Mouse (Mus musculus) frontal cortex, postnatal 36 days (tissue): Measurements from ENCODE around the gene Khk.

Experiments used
- DNase-seq, 2 experiments: peaks; one replicate each; pipeline ENCODE4 v3.0.0; 2022; ENCODE audit warnings: low spot score in 2 of 2

The Khk gene

DNA sequence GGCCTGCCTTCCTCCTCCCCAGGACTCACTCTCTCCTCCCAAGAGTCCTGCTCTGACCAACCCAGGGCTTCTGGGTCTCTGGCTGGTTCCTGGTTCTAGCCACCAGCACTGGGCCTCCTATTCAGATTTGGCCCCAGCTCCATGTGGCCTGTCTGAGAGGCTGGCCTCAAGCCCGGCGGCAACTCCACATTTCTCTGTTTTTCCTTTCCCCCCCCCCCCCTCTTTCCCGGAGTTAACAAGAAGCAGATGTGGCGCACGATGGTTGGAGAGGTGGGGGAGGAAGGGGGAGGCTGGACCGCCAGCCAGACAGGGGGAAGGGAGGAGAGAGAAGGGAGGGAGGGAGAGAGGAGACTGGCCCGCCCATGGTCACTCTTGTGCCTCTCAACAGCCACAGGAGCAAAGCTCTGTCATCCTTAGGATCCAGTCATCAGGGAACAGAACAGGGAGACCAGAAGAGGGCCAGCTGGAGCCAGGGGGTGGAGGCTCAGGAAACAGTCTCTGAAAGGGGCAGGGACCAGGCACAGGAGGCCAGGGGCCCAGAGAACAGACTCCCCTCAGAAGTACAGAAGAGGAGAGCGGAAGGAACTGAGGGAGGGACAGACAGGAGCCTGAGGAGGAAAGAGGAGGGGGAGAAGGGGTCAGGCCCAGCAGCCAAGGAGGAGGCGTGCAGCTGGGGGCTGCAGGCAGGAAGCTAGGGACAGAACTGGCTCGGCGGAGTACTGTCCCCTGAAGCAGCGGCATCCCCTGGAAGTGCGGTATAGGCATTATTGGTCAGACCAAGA lies 8.0 kb upstream of the Khk start, which contains the start of gene Emilin1:
Gene Emilin1, plus strand, starts transcription at position 343 of the 782 bp plus-strand sequence.
- DNase-seq = no peak

DNA sequence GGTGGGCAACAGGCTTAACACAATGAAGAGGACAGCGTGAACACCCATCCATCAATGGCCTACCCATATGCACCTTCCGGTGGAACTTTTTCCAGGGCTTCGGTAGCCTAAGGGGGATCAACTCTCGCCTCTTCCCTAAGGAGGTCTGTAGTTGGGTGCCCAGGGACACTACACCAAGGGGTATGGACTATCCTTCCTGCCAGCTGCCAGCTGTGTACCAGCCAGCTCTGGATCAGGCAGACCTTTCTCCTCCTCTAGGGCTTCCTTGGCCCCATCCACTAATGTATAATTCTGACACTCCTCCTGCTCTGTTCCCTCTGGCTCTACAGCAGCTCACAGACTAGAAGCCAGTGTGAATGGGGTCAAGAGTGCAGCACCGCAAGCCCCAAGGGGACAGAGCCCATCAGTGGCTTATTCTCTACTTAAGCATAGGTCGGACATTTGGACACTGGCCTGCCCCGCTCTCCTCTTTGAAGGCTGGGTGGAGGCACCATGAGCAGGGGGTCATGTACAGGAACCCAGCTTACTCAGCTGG lies 7.1 kb upstream of the Khk start:
- DNase-seq = no peak

DNA sequence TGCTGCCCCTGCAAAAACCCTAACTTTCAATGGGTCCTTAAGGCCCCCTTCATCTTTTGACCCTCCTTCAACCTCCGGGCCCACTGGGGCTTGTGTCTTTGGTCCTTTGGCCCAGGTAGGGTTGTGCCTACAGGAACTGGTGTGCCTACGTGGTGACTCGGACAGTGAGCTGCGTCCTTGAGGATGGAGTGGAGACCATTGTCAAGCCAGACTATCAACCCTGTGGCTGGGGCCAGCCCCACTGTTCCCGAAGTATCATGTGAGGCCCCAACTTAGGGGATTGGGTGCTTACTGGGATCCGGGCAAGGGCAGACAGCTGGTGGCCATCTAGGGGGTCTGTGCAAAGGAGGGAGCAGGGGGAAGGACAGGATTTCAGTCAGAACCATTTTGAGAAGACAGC lies 6.4 kb upstream of the Khk start:
- DNase-seq = no peak

DNA sequence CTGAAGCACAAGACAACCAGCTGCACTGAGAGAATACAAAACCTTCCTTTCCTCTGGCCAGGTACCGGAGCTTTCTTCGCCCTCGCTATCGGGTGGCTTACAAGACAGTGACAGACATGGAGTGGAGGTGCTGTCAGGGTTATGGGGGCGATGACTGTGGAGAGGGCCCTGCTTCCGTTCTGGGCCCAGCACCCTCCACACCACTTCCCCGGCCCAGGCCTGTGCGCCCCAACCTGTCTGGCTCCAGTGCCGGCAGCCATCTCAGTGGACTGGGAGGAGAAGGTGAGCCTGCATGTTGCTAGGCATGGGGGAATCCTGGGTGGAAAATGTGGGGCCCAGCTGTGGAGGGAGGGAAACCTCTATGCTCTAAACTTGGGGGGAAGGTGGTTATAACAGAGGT lies 5.8 kb upstream of the Khk start:
- no peak for DNase-seq

DNA sequence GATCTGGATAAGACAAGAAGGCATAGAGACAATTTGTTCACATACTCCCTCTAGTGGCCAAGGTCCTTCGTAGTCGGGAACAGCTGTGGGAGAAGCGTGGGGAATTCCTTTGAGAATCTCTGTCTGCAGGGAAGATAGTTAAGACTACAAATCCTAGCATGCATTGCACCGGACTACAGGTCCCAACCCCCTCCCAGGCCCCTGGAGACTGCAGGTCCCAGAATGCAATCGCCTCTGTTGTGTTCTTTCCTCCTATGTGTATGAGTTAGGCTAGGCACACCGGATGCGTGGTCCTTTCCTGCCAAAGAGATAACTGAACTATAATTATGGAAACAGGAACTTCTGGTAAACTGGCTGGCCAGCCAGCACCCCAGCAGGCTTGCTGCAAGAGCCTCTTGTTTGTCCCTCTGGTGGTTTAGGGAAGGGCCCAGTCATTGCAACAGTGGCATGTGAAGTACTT lies 5.2 kb upstream of the Khk start:
- DNase-seq = peak; percentile 83 to 94

DNA sequence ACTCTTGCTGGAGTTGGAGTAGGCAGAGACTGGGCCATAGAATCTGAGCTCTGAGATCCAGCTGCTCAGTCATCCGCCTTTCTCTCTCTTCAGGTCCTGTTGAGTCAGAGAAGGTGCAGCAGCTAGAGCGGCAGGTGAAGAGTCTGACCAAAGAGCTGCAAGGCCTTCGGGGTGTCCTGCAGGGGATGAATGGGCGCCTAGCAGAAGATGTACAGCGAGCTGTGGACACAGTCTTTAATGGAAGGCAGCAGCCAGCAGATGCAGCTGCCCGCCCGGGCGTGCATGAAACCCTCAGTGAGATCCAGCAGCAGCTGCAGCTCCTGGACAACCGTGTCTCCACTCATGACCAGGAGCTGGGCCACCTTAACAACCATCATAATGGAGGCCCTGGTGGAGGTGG lies 4.4 kb upstream of the Khk start:
- no peak for DNase-seq

DNA sequence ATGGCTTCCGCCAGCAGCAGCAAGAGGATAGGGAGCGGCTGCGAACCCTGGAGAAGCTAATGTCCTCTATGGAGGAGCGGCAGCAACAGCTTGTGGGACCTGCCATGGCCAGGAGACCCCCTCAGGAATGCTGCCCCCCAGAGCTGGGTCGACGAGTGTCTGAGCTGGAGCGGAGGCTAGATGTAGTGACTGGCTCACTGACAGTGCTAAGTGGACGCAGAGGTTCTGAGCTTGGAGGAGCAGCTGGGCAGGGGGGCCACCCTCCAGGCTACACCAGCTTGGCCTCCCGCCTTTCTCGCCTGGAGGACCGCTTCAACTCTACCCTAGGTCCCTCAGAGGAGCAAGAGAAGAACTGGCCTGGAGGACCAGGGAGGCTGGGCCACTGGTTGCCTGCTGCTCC lies 3.9 kb upstream of the Khk start:
- DNase-seq = no peak

DNA sequence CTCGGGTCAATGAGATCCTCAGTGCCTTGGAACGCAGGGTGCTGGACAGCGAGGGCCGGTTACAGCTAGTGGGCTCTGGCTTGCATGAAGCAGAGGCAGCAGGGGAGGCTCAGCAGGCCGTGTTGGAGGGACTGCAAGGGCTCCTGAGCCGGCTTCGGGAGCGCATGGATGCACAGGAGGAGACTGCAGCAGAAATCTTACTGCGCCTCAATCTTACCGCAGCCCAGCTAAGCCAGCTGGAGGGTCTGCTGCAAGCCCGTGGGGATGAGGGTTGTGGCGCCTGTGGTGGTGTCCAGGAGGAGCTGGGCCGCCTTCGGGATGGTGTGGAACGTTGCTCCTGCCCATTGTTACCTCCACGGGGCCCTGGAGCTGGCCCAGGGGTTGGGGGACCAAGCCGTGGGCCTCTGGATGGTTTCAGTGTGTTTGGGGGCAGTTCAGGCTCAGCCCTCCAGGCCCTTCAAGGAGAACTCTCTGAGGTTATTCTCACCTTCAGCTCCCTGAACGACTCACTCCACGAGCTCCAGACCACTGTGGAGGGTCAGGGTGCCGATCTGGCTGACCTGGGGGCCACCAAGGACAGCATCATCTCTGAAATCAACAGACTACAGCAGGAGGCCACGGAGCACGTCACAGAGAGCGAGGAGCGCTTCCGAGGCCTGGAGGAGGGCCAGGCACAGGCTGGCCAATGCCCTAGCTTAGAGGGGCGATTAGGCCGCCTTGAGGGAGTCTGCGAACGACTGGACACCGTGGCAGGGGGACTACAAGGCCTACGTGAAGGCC lies 3.1 kb upstream of the Khk start:
- DNase-seq = no peak

DNA sequence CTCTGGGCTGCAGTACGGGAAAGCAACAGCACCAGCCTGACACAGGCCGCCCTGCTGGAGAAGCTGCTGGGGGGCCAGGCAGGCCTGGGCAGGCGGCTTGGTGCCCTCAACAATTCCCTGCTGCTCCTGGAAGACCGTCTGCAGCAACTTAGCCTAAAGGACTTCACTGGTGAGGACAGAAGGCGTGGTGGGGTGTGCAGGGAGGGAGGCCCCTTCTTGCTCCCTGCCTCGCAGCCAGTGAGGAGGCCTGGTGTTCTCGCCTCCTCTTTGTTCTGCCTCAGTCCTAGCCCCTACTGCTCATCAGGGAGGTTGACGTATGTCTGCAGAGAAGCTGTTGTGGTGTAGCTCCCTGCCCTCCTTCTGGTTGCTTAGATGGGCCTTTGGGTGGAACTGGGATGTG lies 2.5 kb upstream of the Khk start:
- no peak for DNase-seq

DNA sequence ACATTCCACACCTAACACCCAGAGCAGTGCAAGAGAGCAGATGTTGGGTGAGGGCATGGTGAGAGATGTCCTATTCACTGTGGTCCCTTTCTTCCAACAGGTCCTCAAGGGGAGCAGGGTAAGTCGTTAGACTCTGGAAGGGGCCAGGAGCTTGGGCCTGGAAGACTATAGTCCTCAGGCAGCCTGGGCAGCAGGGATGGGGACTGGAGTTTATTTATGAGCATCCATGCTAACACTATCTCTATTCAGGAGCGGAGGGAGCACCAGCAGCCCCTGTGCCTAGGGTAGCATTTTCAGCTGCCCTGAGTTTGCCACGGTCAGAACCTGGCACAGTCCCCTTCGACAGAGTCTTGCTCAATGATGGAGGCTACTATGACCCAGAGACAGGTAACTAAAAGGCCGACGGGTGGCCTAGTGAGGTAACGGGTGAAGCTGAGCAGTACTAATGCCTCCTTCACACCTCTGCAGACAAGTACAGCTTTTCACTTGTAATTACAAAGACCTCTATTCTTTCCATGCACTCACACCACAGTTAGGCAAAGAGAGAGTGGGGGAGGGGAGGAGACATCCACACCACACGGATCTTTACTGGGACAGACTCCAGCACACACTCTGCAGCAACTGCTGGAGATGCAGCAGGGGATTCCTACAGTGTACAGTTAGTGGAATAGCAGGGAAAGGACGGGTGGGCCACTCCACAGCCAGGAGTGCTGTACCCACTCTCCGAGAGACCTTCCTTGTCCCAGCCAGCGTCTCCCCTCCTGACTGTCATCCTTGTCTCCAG lies 1.2 kb upstream of the Khk start:
- DNase-seq = no peak

DNA sequence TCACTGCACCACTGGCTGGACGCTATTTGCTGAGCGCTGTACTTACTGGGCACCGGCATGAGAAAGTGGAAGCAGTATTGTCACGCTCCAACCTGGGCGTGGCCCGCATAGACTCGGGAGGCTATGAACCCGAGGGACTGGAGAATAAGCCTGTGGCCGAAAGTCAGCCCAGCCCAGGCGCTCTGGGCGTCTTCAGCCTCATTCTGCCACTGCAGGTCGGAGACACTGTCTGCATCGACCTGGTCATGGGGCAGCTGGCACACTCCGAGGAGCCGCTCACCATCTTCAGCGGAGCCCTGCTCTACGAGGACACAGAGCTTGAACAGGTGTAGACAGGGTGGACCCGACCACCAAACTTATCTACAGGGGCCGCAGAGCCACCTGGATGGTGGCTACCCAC lies 610 bp upstream of the Khk start:
- no peak for DNase-seq

DNA sequence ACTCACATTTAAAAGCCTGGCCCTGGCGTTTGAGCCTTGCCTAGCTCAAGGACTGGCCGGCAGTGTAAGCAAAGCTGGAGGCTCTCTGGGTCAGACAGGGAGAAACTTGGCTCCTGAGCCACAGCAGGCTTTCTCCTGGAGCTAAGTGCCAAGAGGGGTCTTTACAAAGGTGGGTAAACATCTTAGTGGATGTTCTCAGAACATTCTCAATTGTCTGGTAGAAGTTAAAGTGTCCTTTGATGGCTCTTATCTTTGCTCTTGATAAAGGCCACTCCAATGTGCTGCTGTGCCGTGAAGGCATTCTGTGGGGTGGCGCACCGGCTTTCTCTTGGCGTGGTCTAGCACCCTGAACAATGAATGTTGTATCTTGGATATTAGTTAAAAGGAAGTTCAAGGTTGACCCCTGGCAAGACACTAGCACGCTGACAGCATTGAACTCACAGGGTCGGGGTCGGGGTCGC lies 1.4 kb downstream of the Khk start:
- DNase-seq = no peak

DNA sequence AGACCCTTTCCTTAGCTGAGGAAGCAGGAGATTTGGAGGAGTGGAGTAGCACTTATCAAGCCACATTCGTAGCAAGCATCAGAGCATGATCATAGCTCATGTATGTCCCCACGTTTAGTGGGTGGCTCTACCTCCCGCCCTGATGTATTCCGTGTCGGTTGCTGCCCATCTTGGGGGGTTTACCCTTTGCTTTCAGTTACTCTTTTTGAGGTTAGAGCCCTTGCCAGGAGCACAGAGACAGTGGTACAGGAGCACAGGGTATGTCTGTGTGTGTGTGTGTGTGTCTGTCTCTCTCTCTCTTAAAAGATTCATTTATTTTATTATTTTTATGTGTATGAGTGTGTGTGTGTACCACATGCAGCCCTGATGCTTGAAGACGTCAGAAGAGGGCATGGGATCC lies 1.9 kb downstream of the Khk start:
- no peak for DNase-seq

DNA sequence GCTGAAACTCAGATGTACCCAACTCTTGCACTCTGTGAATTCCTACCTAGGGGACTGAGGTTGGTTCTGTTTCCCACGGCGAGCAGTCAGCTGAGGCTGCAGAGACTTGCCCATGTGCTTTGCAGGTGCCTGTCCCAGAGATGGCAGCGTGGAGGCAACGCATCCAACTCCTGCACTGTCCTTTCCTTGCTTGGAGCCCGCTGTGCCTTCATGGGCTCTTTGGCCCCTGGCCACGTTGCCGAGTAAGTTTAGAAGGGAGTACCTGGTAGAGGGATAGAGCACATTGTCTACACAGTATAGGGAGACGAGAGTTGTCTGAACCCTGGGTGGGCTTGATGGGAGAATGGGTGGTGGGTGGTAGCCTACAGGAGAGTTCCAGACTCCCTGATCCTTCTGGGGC lies 3.4 kb downstream of the Khk start:
- DNase-seq = no peak

DNA sequence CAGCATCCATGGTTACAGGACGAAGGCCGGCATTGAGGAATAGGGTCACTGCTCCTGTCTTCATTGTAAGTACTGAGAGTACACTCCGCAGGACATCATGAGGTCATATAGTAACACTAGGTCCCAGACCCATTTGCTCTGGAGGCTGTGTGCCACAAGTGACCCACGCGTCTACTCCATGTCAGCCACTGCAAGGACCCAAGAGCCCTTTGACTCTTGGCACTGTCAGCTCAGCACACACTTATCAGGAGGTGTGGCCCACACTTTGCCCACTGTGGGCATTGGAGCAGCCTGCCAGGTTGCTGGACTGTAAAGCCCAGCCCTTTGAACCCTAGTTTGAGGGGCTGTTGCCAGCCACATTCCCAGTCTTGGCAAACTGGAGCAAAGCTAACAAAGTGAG lies 4.0 kb downstream of the Khk start:
- no peak for DNase-seq

DNA sequence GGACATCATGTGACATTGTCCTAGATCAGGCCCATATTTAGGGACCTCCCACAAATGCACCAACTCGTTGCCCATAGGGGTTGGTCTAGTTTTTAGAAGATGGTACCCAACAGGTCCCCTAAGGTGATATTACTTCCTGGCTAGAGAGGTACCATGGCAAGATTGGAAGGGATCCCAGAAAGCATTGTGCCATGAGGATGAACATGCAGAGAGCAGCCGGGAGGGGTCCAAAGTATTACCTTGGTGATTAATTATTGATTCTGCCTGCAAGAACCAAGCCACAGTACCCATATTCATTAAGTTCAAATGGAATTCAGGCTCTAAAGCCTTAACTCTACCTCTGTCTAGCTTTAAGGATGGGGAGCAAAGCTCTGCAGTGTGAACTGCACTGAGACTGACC lies 4.8 kb downstream of the Khk start:
- DNase-seq = no peak

DNA sequence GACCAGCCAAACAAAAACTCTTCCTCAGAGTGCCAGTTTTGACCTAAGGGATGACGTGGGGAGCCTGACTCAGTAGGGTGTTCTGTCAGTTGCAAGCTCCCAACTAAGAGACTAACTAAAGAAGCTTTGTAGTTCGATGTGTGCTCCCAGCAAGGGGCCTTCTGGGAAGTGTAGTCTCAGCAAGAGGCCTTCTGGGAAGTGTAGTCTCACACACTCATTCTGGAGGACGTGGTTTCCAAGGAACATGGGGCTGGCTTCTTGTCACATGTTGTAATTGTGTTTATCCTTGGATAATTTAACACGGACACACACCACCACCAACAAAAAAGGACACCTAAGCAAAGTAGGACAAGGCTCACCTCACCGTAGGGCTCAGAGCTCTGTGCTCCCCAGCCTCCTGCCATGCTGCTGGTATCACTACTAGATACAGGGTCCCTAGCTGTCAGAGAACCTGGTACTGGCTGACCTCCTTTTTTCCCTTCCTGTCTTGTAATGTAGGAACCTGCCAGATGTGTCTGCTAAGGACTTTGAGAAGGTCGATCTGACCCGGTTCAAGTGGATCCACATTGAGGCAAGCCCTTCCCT lies 6.8 kb downstream of the Khk start:
- peak in 1 of 2 experiments; percentile 63 for DNase-seq

DNA sequence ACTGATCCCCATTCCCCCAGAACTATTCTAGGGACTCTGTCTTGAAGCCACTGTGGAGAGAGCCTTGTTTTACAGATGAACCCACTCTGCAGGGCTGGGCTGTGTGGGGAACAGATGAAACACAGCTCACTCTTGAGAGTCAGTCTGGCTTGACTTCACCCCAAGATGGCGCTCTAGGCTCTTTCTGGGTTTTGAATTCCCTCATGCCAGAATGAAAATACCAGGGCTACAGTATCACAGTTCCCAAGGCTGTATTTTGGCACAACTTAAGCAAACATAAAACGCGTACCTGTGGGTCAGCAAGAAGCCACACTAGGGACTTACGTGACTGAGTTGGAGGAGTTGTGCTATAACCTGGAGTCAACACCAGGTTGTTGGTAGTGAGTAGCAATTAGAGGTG lies 8.9 kb downstream of the Khk start:
- DNase-seq = peak; percentile 81 to 88

DNA sequence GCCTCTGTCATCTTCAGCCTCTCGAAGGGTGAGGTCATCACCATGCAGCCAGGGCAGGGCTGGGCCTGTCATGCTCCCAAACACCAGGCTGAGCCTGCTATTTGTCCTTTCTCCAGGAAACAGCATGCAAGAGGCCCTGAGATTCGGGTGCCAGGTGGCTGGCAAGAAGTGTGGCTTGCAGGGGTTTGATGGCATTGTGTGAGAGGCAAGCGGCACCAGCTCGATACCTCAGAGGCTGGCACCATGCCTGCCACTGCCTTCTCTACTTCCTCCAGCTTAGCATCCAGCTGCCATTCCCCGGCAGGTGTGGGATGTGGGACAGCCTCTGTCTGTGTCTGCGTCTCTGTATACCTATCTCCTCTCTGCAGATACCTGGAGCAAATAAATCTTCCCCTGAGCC lies 9.6 kb downstream of the Khk start:
- no peak for DNase-seq

DNA sequence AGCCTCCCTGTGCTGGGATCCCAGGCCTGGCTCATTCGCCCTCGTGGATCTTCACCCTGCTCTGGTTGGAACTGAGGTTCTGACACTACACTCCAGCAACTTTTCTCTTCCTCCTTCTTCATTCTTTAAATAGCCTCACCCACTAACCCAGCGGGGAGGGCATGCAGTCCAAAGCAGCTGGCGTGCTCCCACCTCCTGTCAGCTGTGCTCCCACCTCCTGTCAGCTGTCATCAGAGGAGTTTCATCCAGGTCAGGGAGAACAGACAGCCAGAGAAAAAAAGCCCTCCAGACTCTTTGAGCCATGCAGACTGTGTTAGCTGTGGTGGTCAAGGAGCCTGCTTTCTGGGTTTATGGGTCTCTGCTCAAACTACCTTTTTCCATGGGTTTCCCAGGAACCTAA lies 10.1 kb downstream of the Khk start:
- DNase-seq = no peak

DNA sequence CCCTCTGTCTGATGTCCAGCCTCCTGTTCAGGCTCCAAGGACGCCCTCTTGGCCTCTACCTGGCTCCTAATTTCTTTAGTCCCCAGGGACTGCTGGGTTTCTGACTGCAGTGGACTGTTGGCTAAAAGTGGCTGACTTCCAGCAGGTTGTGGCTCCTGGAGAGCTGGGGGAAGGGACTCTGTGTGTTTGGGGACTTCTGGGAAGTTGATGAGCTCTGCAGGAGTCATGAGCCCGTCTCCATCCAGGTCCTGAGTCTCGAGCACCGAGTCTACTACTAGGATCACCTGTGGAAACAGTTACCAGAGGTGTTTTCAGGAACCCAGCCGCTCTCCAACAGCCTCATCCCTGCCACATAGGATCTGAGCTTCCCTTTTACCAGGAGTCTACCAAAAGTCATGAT lies 12.5 kb downstream of the Khk start:
- DNase-seq = no peak
